Mouse (Mus musculus) thymus, postnatal 4 days (tissue): ENCODE results near the gene 4933406M09Rik.

Experiments
- DNase-seq: peaks from one replicate; pipeline ENCODE4 v3.0.0; 2021

Gene 4933406M09Rik

GRCm38 (mm10) chr1:134381795-134382625, 3.7 kb upstream of the 4933406M09Rik start:
- no peak for DNase-seq

GRCm38 (mm10) chr1:134384581-134384980, 1.2 kb upstream of the 4933406M09Rik start:
- DNase-seq: no peak

- no peak for DNase-seq
Observed at GRCm38 (mm10) chr1:134385176-134385575, 564 bp upstream of the 4933406M09Rik start.

- no peak for DNase-seq
Observed at GRCm38 (mm10) chr1:134393827-134394226, 8.1 kb downstream of the 4933406M09Rik start.

- DNase-seq: no peak
Observed at GRCm38 (mm10) chr1:134398210-134398609, 12.5 kb downstream of the 4933406M09Rik start.

GRCm38 (mm10) chr1:134399735-134400134, 14.0 kb downstream of the 4933406M09Rik start:
- DNase-seq: peak; percentile 34

- peak; percentile 86 for DNase-seq
Observed at GRCm38 (mm10) chr1:134405509-134406413, 20.0 kb downstream of the 4933406M09Rik start, which contains the start of gene Cyb5r1. TSS of gene Cyb5r1 (plus strand) at chr1:134405559.

GRCm38 (mm10) chr1:134406414-134406771, 20.7 kb downstream of the 4933406M09Rik start:
- no peak for DNase-seq

- DNase-seq: no peak
Observed at GRCm38 (mm10) chr1:134408080-134408479, 22.3 kb downstream of the 4933406M09Rik start.

GRCm38 (mm10) chr1:134411706-134412629, 26.2 kb downstream of the 4933406M09Rik start:
- no peak for DNase-seq

- no peak for DNase-seq
Observed at GRCm38 (mm10) chr1:134414038-134414437, 28.3 kb downstream of the 4933406M09Rik start.

- no peak for DNase-seq
Observed at GRCm38 (mm10) chr1:134414501-134415167, 28.9 kb downstream of the 4933406M09Rik start.

- peak; percentile 95 for DNase-seq
Observed at GRCm38 (mm10) chr1:134415168-134415831, 29.6 kb downstream of the 4933406M09Rik start, which contains the start of gene Adipor1. TSS of gene Adipor1 (plus strand) at chr1:134415378.

GRCm38 (mm10) chr1:134418414-134418975, 32.8 kb downstream of the 4933406M09Rik start:
- DNase-seq: no peak

GRCm38 (mm10) chr1:134419176-134419575, 33.4 kb downstream of the 4933406M09Rik start:
- no peak for DNase-seq

- no peak for DNase-seq
Observed at GRCm38 (mm10) chr1:134419751-134420458, 34.2 kb downstream of the 4933406M09Rik start.

GRCm38 (mm10) chr1:134423911-134424310, 38.2 kb downstream of the 4933406M09Rik start:
- no peak for DNase-seq

- no peak for DNase-seq
Observed at GRCm38 (mm10) chr1:134426289-134426688, 40.5 kb downstream of the 4933406M09Rik start.

GRCm38 (mm10) chr1:134433002-134433401, 47.3 kb downstream of the 4933406M09Rik start:
- no peak for DNase-seq

- no peak for DNase-seq
Observed at GRCm38 (mm10) chr1:134433473-134433872, 47.7 kb downstream of the 4933406M09Rik start.
